Mouse (Mus musculus): ENCODE data around the gene Hist1h2af.
"Not testable (repeated sequence)": the region's sequence is repeated elsewhere in the genome, so short reads cannot be mapped to it uniquely, and the experiment has no call there.

GRCm38 (mm10) chr13:23573898-23574524 is 40.3 kb downstream of the Hist1h2af start, which contains the start of the genes Hist1h2bf and Hist1h2ad:
- not testable (repeated sequence) for TF ChIP-seq CTCF (IDR thresholded peaks at IDR 0.05; ENCODE audit: low read depth)
- TF ChIP-seq EP300 (IDR thresholded peaks at IDR 0.05; ENCODE audit: low read depth), result peak; percentile 90

Measured in heart, postnatal 0 days (tissue).